Mouse (Mus musculus) ES-Bruce4 (cell line): ENCODE measurements around the gene Dnajc15. TPM values are rescaled to one million over a fixed set of nuclear protein-coding genes. Genes with fewer than 3 reads are reported as not detected.

Source experiments
- H3K27ac ChIP-seq: 2 replicates; pipeline ENCODE4 v1.5.1; 2012; ENCODE audit warnings: low read length, inconsistent platforms; ENCODE audit not compliant: insufficient read depth
- H3K27me3 ChIP-seq: 2 replicates; pipeline ENCODE4 v1.6.1; 2012; ENCODE audit warnings: mild to moderate bottlenecking, low read length, inconsistent platforms; ENCODE audit not compliant: control insufficient read depth, poor library complexity, insufficient read depth, severe bottlenecking
- H3K36me3 ChIP-seq: 2 replicates; pipeline ENCODE4 v1.6.1; 2012; ENCODE audit warnings: inconsistent platforms, mild to moderate bottlenecking, low read length, moderate library complexity; ENCODE audit not compliant: control insufficient read depth, poor library complexity, insufficient read depth, severe bottlenecking
- H3K4me1 ChIP-seq: one replicate; pipeline ENCODE4 v1.8.1; 2011; ENCODE audit warnings: low read length; ENCODE audit not compliant: control insufficient read depth, insufficient read depth
- H3K4me3 ChIP-seq: 2 replicates; pipeline ENCODE4 v1.5.1; 2011; ENCODE audit warnings: low read depth, mild to moderate bottlenecking, low read length
- H3K9ac ChIP-seq: 2 replicates; pipeline ENCODE4 v1.6.1; 2012; ENCODE audit warnings: low read depth, mild to moderate bottlenecking, inconsistent platforms; ENCODE audit not compliant: poor library complexity, severe bottlenecking
- H3K9me3 ChIP-seq: replicated peaks from 2 replicates; pipeline ENCODE4 v1.6.1; 2012; ENCODE audit warnings: mild to moderate bottlenecking, low read length, inconsistent platforms; ENCODE audit not compliant: control insufficient read depth, poor library complexity, insufficient read depth, severe bottlenecking
- CTCF ChIP-seq: IDR thresholded peaks from one replicate; pipeline ENCODE4 v1.8.1; 2011; ENCODE audit warnings: low read depth, low read length
- EP300 ChIP-seq: IDR thresholded peaks from 2 replicates; pipeline ENCODE4 v1.6.1; 2011; ENCODE audit warnings: low read depth, low read length; ENCODE audit not compliant: insufficient read depth
- POLR2A ChIP-seq: IDR thresholded peaks from one replicate; pipeline ENCODE4 v1.8.1; 2011; ENCODE audit warnings: low read length; ENCODE audit not compliant: insufficient read depth
- polyA plus RNA-seq: library from polyadenylated mRNA; stranded (reverse); fragments of >200 nt; gene quantifications from 2 replicates; pipeline ENCODE4 v1.2.4, GENCODE M21; 2011; ENCODE audit warnings: low read depth; ENCODE audit not compliant: missing spikeins, insufficient read depth, insufficient read length

Gene Dnajc15
- polyA plus RNA-seq, result 44.6 and 53.7 TPM in 2 replicates

DNA sequence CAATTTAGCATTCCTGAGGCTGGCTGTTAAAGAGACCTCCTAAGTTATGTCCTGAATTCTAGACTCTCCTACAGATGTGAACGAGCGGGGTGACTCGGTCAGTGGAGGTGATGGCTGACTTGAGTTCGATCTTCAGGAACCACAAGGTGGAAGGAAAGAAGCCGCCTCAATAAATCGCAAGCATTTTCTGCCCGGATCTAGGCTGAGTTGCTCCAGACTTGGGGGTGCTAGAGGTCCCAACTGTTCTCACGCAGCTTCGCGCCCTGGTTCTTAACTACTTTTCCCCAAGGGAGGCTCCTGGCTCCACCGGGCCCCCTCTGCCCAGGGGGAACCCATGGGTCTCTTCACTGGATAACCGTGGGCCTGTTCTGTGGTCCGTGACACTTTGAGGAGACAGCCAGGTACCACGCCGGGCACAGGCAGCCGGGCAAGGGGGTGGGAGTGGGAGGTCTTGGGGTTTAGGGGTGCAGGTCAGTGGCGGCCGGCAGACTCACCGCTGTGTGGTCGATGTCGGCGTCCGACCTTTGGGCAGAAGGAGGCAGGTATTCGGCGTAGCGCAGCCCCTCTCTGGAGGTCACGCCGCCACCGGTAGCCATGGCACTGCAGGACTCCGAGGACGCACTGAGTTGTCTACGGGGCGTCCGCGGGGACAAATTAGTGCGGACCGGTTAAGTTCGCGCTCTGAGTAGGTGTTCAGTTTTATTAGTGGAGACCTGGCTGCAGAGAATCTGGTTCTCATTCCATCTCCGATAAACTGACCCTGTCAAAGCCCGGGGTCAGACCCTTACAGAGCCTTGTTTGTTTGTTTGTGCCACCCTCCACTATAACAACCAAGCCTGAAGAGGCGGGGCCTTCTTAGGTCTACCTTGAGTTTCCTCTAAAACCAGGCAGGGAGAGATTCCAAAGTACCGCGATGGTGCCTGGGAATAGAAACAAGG, at the start of gene Dnajc15:
Gene Dnajc15, minus strand, starts transcription at position 822 of the 938 bp plus-strand sequence.
- no peaks in the 10 kb centered on the region for H3K36me3 ChIP-seq
- 0 out of 2 replicates have a peak, but pooled peaks cover 2% of the 10 kb centered on the region for H3K9me3 ChIP-seq
- peak within 1 kb of the TSS; percentile 66 for H3K9ac ChIP-seq
- no peaks in the 10 kb centered on the region for H3K4me1 ChIP-seq
- no peaks in the 10 kb centered on the region for H3K27me3 ChIP-seq
- peak within 1 kb of the TSS; percentile 85 for H3K4me3 ChIP-seq
- TF ChIP-seq EP300, result no peak
- no peak for TF ChIP-seq CTCF
- TF ChIP-seq POLR2A, result no peak
- H3K27ac ChIP-seq, result no peak within 1 kb of the TSS

DNA sequence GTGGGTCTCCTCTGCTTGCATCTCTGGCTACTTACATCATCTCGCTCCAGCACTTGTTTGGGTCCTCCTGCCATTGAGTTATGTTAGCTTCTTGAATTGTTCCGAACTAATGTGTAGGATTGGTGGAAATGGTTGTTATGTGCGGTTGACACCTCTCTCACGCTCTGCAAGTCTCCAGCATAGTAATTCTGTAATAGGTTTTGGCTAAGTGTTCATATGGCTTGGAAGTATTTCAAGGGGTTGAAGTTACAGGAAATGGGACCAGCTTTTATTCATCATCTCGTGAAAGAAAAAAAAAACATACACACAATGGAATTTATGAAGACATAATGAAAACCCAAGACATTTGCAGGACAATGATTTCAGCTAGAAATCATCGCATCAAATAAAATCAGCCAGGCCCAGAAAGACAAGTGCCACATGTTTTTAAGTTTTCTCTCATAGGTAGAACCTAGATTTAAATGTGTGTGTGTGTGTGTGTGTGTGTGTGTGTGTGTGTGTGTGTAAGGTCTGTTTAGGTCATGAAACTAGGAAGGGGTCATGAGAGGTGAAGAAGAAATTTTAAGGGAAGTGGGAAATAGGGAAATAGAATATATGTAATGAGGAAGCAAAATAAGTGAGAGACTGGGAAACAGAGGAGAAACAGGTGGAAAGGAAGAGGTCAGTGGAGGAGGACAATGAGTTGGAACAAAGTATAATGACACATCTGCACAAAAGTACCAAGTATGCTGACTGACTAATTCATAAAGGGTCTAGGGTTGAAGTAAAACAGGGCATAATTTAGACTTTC, 48.3 kb upstream of the Dnajc15 start:
- H3K4me3 ChIP-seq, result no peak overlapping the region
- TF ChIP-seq POLR2A (no peak), CTCF (no peak)
- no peaks in the 10 kb centered on the region for H3K27me3 ChIP-seq
- no peak overlapping the region for H3K9ac ChIP-seq
- no peak overlapping the region for H3K27ac ChIP-seq
- H3K4me1 ChIP-seq, result no peaks in the 10 kb centered on the region
- H3K9me3 ChIP-seq, result peaks cover 4% of the 10 kb centered on the region
- no peaks in the 10 kb centered on the region for H3K36me3 ChIP-seq

DNA sequence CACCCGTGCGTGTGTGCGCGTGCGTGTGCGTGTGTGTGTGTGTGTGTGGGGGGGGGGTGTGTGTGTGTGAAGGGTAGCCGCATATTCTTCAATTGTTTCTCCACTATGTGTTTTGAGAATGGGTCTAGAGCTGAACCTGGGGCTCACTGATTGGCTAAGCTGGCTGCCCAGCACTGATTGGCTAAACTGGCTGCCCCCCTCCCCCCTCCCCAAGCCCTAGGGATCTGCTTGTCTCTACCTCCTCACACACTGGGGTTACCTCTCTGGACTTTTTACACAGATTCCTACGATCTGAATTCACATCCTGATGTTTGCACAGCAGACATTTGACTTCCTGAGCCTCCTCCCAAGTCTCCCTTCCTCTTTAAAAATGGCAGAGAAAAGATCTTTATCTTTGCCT, 46.7 kb upstream of the Dnajc15 start:
- Histone ChIP-seq H3K36me3 (no peaks in the 10 kb centered on the region), H3K9me3 (0 out of 2 replicates have a peak, but pooled peaks cover 5% of the 10 kb centered on the region), H3K4me3 (no peak overlapping the region), H3K9ac (no peak overlapping the region), H3K27me3 (no peaks in the 10 kb centered on the region), H3K4me1 (no peaks in the 10 kb centered on the region), H3K27ac (no peak overlapping the region)
- TF ChIP-seq CTCF, result no peak
- no peak for TF ChIP-seq POLR2A
- no peak for TF ChIP-seq EP300

DNA sequence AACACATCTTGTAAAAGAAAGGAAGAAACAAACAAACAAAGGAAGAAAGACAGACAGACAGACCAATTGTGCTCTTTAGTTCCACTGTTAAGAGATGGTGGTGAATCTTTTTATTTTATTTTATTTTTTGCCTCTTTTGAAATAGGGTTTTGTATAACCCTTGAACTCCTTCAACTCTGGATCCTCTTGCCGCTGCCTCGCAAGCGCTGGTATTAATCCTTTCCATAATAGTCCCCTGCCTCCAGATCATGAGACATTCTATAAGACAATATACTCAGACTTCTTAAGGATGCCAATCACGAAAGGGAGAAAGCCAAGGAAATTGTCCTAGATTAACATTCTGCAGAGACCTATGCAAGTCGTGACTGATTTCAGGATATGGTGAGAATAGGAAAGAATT, 40.9 kb upstream of the Dnajc15 start:
- 0 out of 2 replicates have a peak, but pooled peaks cover 5% of the 10 kb centered on the region for H3K9me3 ChIP-seq
- no peak overlapping the region for H3K9ac ChIP-seq
- no peaks in the 10 kb centered on the region for H3K27me3 ChIP-seq
- no peaks in the 10 kb centered on the region for H3K4me1 ChIP-seq
- no peaks in the 10 kb centered on the region for H3K36me3 ChIP-seq
- no peak overlapping the region for H3K27ac ChIP-seq
- TF ChIP-seq EP300, result no peak
- TF ChIP-seq CTCF, result no peak
- no peak for TF ChIP-seq POLR2A
- no peak overlapping the region for H3K4me3 ChIP-seq

DNA sequence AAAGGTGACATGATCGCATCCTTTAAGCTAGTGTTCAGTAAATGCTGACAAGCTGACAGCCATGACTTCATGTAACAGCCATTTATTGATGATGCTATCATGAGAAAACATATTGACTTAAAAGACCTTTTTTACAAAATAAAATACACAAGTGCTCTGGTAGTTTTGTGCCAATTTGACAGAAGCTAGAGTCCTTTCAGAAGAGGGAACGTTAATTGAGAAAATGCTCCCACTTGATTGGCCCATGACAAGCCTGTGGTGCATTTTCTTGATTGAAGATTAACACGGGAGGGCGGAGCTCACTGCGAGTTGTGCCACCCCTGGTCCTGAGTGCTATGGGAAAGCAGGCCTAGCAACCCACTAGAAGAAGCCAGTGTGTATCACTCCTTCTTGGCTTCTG, 31.7 kb upstream of the Dnajc15 start:
- Histone ChIP-seq H3K9me3 (peaks cover 2% of the 10 kb centered on the region), H3K27me3 (no peaks in the 10 kb centered on the region), H3K27ac (no peak overlapping the region), H3K4me1 (no peaks in the 10 kb centered on the region), H3K36me3 (no peaks in the 10 kb centered on the region), H3K9ac (no peak overlapping the region), H3K4me3 (no peak overlapping the region)
- TF ChIP-seq EP300 (no peak), CTCF (no peak), POLR2A (no peak)

DNA sequence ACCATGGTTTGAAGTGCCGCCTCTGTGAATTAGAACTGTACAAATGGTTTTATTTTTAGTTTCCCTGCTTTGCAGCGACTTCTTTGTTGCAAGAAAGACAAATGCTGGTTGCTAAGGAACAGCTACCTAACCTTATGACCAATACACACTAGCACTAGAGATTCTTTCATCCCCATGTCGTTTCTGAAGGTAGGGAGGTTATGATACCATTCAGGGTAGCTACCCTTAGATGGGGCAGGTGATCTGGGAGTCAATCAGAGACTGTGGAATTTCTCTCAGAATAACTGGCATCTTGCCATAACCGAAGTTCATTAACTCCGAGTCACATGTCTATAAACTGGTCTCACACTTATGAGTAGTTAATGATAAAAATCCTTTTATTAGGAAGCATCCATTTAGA, 30.5 kb upstream of the Dnajc15 start:
- TF ChIP-seq POLR2A (no peak), EP300 (no peak), CTCF (no peak)
- Histone ChIP-seq H3K9ac (no peak overlapping the region), H3K36me3 (no peaks in the 10 kb centered on the region), H3K9me3 (peaks cover 2% of the 10 kb centered on the region), H3K4me1 (no peaks in the 10 kb centered on the region), H3K4me3 (no peak overlapping the region), H3K27ac (no peak overlapping the region), H3K27me3 (no peaks in the 10 kb centered on the region)
